Mouse (Mus musculus) thymus, postnatal 25 days (tissue): ENCODE measurements around the gene Olfr283.
"Not testable (repeated sequence)": the region's sequence is repeated elsewhere in the genome, so short reads cannot be mapped to it uniquely, and the experiment has no call there.

Experiments used
- DNase-seq: peaks from one replicate; pipeline ENCODE4 v3.0.0; 2022

Olfr283 gene

GRCm38 (mm10) chr15:98380846-98381245 lies at the start of gene Olfr283:
Gene Olfr283 (minus strand): TSS chr15:98380946.
- no peak for DNase-seq

GRCm38 (mm10) chr15:98425188-98425587 lies 44.4 kb upstream of the Olfr283 start:
- DNase-seq, result no peak

GRCm38 (mm10) chr15:98424753-98425152 lies 44.0 kb upstream of the Olfr283 start:
- DNase-seq, result no peak

GRCm38 (mm10) chr15:98424326-98424725 lies 43.6 kb upstream of the Olfr283 start:
- DNase-seq, result no peak

GRCm38 (mm10) chr15:98420897-98421296 lies 40.2 kb upstream of the Olfr283 start:
- DNase-seq, result no peak

DNA sequence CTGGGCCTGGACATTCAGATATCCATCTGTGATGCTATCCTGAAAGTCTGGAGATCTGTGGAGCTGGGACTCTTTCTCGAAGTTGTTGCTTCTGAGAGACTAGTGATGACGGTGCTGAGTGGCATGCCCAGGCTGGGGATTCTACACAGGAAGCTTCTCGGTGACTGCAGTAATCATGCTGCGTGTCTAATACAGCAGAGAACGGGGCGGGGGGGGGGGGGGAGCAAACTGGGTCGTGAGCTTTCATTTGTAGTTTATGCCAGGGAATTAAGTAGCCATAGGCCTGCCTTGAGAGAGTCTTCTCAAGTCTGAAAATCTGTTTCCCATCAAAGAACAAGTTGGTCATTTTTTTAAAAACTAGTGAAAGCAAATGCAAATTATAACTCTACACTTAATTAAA lies 37.4 kb upstream of the Olfr283 start:
- no peak for DNase-seq

DNA sequence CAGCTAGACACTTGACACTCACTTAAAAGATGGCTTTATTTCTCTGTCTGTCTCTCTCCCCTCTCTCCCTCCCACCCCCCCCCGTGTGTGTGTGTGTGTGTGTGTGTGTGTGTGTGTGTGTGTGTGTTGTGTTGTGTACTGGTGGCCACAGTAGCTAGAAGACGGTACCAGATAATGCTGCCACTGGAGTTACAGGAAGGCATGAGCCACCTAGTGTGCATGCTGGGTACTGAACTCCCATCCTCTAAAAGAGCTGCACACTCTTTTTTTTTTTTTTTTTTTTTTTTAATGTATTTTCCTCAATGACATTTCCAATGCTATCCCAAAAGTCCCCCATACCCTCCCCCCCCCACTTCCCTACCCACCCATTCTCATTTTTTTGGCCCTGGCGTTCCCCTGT lies 36.5 kb upstream of the Olfr283 start:
- DNase-seq, result peak; percentile 8

DNA sequence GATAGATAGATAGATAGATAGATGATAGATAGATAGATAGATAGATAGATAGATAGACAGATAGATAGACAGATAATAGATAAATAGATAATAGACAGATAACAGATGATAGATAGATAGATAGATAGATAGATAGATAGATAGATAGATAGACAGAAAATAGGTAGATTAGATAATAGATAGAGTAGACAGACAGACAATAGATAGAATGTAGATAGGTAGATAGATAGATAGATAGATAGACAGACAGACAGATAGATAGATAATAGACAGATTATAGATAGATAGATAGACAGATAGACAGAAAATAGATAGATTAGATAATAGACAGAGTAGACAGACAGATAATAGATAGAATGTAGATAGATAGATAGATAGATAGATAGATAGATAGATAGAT lies 36.1 kb upstream of the Olfr283 start:
- DNase-seq, result not testable (repeated sequence)

GRCm38 (mm10) chr15:98415996-98416395 lies 35.2 kb upstream of the Olfr283 start:
- DNase-seq, result no peak

DNA sequence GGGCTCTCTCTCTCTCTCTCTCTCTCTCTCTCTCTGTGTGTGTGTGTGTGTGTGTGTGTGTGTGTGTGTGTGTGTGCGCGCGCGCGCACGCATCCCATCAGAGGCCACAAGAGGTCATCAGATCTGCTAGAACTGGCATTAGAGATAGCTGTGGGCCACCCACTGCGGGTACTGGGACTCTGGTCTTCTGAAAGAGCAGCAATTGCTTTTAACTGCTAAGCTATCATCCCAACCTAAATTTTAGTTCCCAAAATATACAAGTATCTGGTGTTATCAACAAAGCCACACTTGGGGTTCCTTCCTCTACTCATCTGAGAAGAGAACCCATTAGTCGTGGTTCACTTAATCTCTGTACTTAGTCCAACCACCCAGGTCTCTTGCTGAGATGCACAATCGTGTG lies 29.5 kb upstream of the Olfr283 start:
- DNase-seq, result no peak

GRCm38 (mm10) chr15:98409635-98410034 lies 28.9 kb upstream of the Olfr283 start:
- no peak for DNase-seq

DNA sequence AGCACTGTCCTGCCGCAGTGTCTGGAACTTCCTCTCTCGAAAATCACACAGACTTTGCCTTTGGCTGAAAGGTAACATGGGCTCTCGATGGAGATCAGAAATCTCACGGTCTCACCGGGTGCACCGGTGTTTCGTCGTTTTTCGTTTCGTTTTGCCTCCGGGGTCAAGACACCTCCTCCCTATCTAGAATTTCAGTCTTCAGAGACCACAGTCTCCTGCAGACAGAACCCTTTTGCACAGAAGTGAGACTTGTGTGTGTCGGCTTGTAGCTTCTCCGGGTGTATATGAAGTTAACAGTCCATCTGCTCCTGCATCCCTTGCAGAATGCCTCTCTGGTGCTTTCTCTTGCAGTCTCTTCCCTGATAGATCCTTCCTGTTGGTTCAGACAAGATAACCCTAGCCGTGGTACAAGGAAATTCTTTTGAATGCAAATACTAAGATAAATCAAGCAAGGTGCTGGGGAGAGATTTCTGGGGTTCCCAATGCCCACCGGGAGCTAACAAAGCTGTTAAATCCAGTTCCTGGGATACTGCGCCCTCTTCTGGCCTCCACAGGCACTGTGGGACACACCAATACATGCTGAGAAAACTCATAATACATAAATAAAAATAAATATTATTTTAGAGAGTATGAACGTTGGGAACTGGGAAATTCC lies 27.8 kb upstream of the Olfr283 start:
- DNase-seq, result peak; percentile 5

- DNase-seq, result no peak
These were observed 21.6 kb upstream of the Olfr283 start for GRCm38 (mm10) chr15:98402356-98402755.

- DNase-seq, result no peak
These were observed 16.4 kb upstream of the Olfr283 start for GRCm38 (mm10) chr15:98397136-98397535.

DNA sequence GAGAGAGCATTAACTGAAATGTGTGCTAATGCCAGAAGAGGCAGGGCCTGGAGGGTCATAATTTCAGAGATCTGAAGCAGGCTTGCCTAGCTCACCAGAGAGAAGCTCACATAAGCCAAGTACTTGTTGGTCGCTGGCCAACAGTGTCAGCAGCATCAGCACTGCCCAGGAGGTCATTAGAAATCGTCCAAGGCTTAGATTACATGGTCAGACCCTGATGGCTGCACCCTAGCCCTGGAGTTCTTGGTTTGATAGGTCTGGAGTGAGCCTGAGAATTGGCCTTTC lies 11.1 kb upstream of the Olfr283 start:
- no peak for DNase-seq

- DNase-seq, result no peak
These were observed 10.5 kb upstream of the Olfr283 start for GRCm38 (mm10) chr15:98391081-98391902.

GRCm38 (mm10) chr15:98389796-98390195 lies 9.1 kb upstream of the Olfr283 start:
- DNase-seq, result peak; percentile 52

- DNase-seq, result no peak
These were observed 6.9 kb upstream of the Olfr283 start for GRCm38 (mm10) chr15:98387621-98388020.

- no peak for DNase-seq
These were observed 2.5 kb downstream of the Olfr283 start for GRCm38 (mm10) chr15:98378209-98378608.

- no peak for DNase-seq
These were observed 39.9 kb downstream of the Olfr283 start, which contains the start of gene Olfr284 for GRCm38 (mm10) chr15:98340887-98341286. Gene Olfr284 (minus strand): TSS chr15:98340987.
